ENCODE assay signal across 8 mouse cellular contexts in the genomic region with DNA sequence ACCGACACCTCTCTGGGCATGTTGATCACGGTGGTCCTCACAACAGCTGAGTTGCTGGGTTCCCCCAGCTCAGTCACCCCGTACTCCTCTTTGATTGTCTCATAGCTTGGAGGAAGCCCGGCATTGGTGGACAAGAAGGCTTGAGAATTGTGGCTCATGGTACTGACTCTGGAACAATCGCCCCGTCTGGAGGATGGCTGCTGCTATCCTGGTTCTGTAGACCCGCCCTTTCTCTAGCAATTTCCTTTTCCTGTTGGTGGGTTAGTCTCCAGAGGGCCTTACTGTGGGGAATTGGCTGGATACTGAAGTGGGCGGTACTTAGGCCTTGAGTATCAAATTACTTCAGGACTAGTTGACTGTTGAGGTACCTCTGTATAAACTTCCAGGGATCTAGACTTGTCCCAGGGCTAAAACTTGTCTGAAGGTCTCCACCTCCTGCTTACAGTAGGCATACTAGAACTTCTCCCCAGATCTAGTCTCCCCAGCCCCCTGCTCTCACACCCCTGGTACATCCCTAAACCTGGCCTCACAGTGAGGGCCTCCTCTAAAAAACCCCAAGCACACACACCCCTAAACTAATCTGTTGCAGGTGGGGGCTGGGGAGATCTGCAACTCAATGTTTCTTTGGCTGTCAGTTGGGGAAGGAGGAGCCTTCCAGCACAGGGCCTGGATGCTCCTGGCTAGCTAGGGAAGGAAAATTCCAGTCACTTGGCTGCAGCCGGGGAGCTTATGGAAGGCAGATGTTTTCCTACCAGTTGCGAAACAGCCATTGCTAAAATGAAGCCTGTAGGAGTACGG. TPM values are rescaled to one million over a fixed set of nuclear protein-coding genes. Genes with fewer than 3 reads are reported as not detected.
DNase-seq lines count a peak whose midpoint lies in the region; ATAC-seq and TF ChIP-seq lines count a peak whose summit lies in the region.

Gm45717 (minus strand) TSS at position 180 of the 798 bp plus-strand sequence.
Ifitm2 (minus strand) TSS at position 230 of the 798 bp plus-strand sequence.

- peak within 1 kb of the TSS; percentile 63 for H3K4me3 ChIP-seq in intestine, embryonic 16.5 days (ENCODE audit: low read length)
- H3K4me3 ChIP-seq in liver, embryonic 14.5 days (ENCODE audit: insufficient read depth in 1 of 2, low read depth in 2 of 2, low read length in 2 of 2) = peak within 1 kb of the TSS; percentile 51 to 86
- peak within 1 kb of the TSS; percentile 38 for H3K4me3 ChIP-seq in neural tube, embryonic 11.5 days (ENCODE audit: low read depth, low read length)

- ATAC-seq in intestine, embryonic 16.5 days = peak; percentile 92
- ATAC-seq in liver, embryonic 14.5 days (ENCODE audit: insufficient read depth) = peak; percentile 71
- peak; percentile 43; the same call in 1 of the 2 replicates for ATAC-seq in neural tube, embryonic 11.5 days (ENCODE audit: insufficient read depth, low FRiP score, low TSS enrichment)

- peaks cover 39% of the 10 kb centered on the region for H3K4me1 ChIP-seq in intestine, embryonic 16.5 days (ENCODE audit: control insufficient read depth, insufficient read depth, low read length)
- H3K4me1 ChIP-seq in liver, embryonic 14.5 days (replicated peaks; ENCODE audit: control insufficient read depth in 2 of 2, insufficient read depth in 2 of 2, low read length in 1 of 2) = peaks cover 3 to 16% of the 10 kb centered on the region in 2 experiments; a peak in 3 of 4 replicates
- H3K4me1 ChIP-seq in neural tube, embryonic 11.5 days (ENCODE audit: control insufficient read depth, insufficient read depth, low read length) = peaks cover 5% of the 10 kb centered on the region; the same call in 1 of the 2 replicates

- TF ChIP-seq CTCF in liver, embryonic 14.5 days (IDR thresholded peaks at IDR 0.05; ENCODE audit: low read depth) = no peak

- no peaks in the 10 kb centered on the region for H3K27me3 ChIP-seq in intestine, embryonic 16.5 days (replicated peaks; ENCODE audit: control insufficient read depth, insufficient read depth, low read length)
- H3K27me3 ChIP-seq in liver, embryonic 14.5 days (ENCODE audit: control insufficient read depth, insufficient read depth, low read length) = no peaks in the 10 kb centered on the region
- H3K27me3 ChIP-seq in neural tube, embryonic 11.5 days (ENCODE audit: control insufficient read depth, insufficient read depth, low read length) = no peaks in the 10 kb centered on the region

- peak; percentile 44 for DNase-seq in layer of hippocampus, adult 9-11 months
- DNase-seq in layer of hippocampus, postnatal 36 days = no peak
- peak; percentile 90 for DNase-seq in embryo, embryonic 10.5 days (ENCODE audit: low spot score)
- peak; percentile 99 for DNase-seq in heart, adult 11 months
- peak; percentile 44 to 50 (median 48) for DNase-seq in liver, embryonic 14.5 days (ENCODE audit: low read depth in 3 of 3, low spot score in 3 of 3)
- peak; percentile 61 for DNase-seq in neural tube, embryonic 11.5 days (ENCODE audit: low spot score)
- no peak for DNase-seq in cerebellum, adult 9-10 months

- no peaks in the 10 kb centered on the region for H3K9me3 ChIP-seq in intestine, embryonic 16.5 days (ENCODE audit: control insufficient read depth, low read length)
- H3K9me3 ChIP-seq in liver, embryonic 14.5 days (ENCODE audit: control insufficient read depth, low read length) = no peaks in the 10 kb centered on the region
- no peaks in the 10 kb centered on the region for H3K9me3 ChIP-seq in neural tube, embryonic 11.5 days (ENCODE audit: control insufficient read depth, low read length)

- TF ChIP-seq EP300 in liver, embryonic 14.5 days (IDR thresholded peaks at IDR 0.05; ENCODE audit: low read depth) = no peak

- H3K27ac ChIP-seq in intestine, embryonic 16.5 days (ENCODE audit: low read length) = peak within 1 kb of the TSS; percentile 97
- H3K27ac ChIP-seq in liver, embryonic 14.5 days = peak within 1 kb of the TSS; percentile 22
- peak within 1 kb of the TSS; percentile 46; the same call in 1 of the 2 replicates for H3K27ac ChIP-seq in neural tube, embryonic 11.5 days (ENCODE audit: low read depth, low read length)

- H3K36me3 ChIP-seq in intestine, embryonic 16.5 days (ENCODE audit: control insufficient read depth, insufficient read depth, low read length) = no peaks in the 10 kb centered on the region
- no peaks in the 10 kb centered on the region for H3K36me3 ChIP-seq in liver, embryonic 14.5 days (replicated peaks; ENCODE audit: control insufficient read depth, insufficient read depth, low read depth)
- no peaks in the 10 kb centered on the region for H3K36me3 ChIP-seq in neural tube, embryonic 11.5 days (ENCODE audit: control insufficient read depth, insufficient read depth, low read length)

- H3K9ac ChIP-seq in intestine, embryonic 16.5 days (ENCODE audit: low read depth, low read length) = peak within 1 kb of the TSS; percentile 77
- H3K9ac ChIP-seq in liver, embryonic 14.5 days (replicated peaks) = no peak within 1 kb of the TSS; the same call in none of the 2 replicates
- H3K9ac ChIP-seq in neural tube, embryonic 11.5 days (ENCODE audit: low read length) = peak within 1 kb of the TSS; percentile 48

- peak within 1 kb of the TSS; percentile 90 for H3K4me2 ChIP-seq in intestine, embryonic 16.5 days (ENCODE audit: low read depth, low read length)
- peak within 1 kb of the TSS; percentile 63 for H3K4me2 ChIP-seq in liver, embryonic 14.5 days (ENCODE audit: low read depth)
- peak within 1 kb of the TSS; percentile 58 for H3K4me2 ChIP-seq in neural tube, embryonic 11.5 days (ENCODE audit: low read depth)

- WGBS in intestine, embryonic 16.5 days = 7% methylated on average over 11 of the region's 11 CpGs
- 15% methylated on average over 11 of the region's 11 CpGs for WGBS in liver, embryonic 14.5 days (ENCODE audit: insufficient replicate concordance)
- 21% methylated on average over 11 of the region's 11 CpGs for WGBS in neural tube, embryonic 11.5 days

RNA-seq across cellular contexts. Expression of gene Gm45717, which starts in this region (rescaled TPM):
- total RNA-seq in layer of hippocampus, postnatal 36 days (2021) = not detected
- 1.0 TPM in 1 of 2 replicates, not detected in the other for polyA plus RNA-seq in intestine, embryonic 16.5 days (2015; fragmentation: Nextera tagmentation; extraction: Ambion mirVana)
- polyA plus RNA-seq in liver, embryonic 14.5 days (2012; rRNA removed) = not detected in 2 replicates
- not detected in 2 replicates for polyA plus RNA-seq in liver, embryonic 14.5 days (2014; fragmentation: Nextera tagmentation; extraction: Ambion mirVana)
- 0.69 TPM in 1 of 2 replicates, not detected in the other for polyA plus RNA-seq in neural tube, embryonic 11.5 days (2014; fragmentation: Nextera tagmentation; extraction: Ambion mirVana)

RNA-seq across cellular contexts. Expression of gene Ifitm2, which starts in this region (rescaled TPM):
- total RNA-seq in layer of hippocampus, postnatal 36 days (2021) = 10 to 100 TPM in 1 of 2 experiments, 1 to 10 TPM in 1; 8.4 to 14.1 TPM
- polyA plus RNA-seq in intestine, embryonic 16.5 days (2015; fragmentation: Nextera tagmentation; extraction: Ambion mirVana) = 1,203 and 1,252 TPM in 2 replicates
- 217 and 258 TPM in 2 replicates for polyA plus RNA-seq in liver, embryonic 14.5 days (2012; rRNA removed)
- polyA plus RNA-seq in liver, embryonic 14.5 days (2014; fragmentation: Nextera tagmentation; extraction: Ambion mirVana) = 405 and 432 TPM in 2 replicates
- 383 and 395 TPM in 2 replicates for polyA plus RNA-seq in neural tube, embryonic 11.5 days (2014; fragmentation: Nextera tagmentation; extraction: Ambion mirVana)

Comparison
In these comparisons a context has a peak if more than half of its experiments do, and no peak if none do; other contexts are left out.
1. DNase-seq: peak in layer of hippocampus, adult 9-11 months (single experiment), embryo, embryonic 10.5 days (single experiment), heart, adult 11 months (single experiment), liver, embryonic 14.5 days (3 of 3) and neural tube, embryonic 11.5 days (single experiment); none in layer of hippocampus, postnatal 36 days (0 of 2) and cerebellum, adult 9-10 months (single experiment).
2. H3K27ac ChIP-seq: peak in every context shown above with its lines; median percentile 97 in intestine, embryonic 16.5 days; 46 in neural tube, embryonic 11.5 days; 22 in liver, embryonic 14.5 days.
3. Peak in every context shown above with its lines, with median percentiles within 50 percentile points of each other: ATAC-seq, H3K4me2 ChIP-seq and H3K4me3 ChIP-seq.